Mouse (Mus musculus): ENCODE measurements around the gene Gm5737.
A peak's percentile ranks its signal among the peaks of the same experiment; 100 is the strongest.

Gm5737 gene

GRCm38 (mm10) chr7:120811834-120812415 is at the start of gene Gm5737:
Gene Gm5737 (plus strand): TSS chr7:120812365.
- DNase-seq = no peak

GRCm38 (mm10) chr7:120767369-120767768 is 44.8 kb upstream of the Gm5737 start:
- no peak for DNase-seq

DNA sequence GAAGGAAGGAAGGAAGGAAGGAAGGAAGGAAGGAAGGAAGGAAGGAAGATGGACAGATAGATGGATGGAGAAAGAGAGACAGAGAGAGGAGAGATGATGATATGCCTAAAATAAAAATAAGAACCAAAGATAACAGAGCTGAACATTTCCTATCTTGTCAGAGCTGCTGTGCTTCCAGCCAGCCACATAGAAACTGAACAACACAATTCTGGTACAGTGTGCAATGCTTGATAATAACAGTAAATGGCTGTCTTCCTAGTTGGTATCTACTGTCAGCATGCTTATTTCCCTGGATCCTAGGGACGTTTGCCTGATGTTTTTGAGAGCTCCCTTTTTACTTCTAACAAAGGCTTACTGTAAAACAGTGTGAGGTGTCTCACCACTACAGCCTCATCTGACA is 40.8 kb upstream of the Gm5737 start:
- DNase-seq = no peak

DNA sequence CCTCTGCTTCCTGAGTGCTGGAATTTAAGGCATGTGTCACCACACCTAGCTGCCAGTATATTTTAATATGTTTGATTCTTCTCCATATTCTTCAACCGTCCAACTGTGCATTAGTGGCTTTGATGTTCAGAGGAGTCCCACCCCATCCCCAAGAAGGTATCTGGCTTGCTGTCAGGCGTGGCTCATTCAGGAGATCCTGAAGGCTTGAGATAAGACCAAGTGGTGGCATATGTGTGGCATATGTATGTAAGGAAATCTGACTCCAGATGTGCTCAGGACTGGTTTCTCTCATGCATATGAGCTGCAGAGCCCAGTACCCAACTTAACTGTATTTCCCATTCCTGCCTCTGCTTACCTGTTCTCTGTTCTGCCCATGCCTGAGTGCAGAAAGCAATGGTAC is 34.2 kb upstream of the Gm5737 start:
- no peak for DNase-seq

DNA sequence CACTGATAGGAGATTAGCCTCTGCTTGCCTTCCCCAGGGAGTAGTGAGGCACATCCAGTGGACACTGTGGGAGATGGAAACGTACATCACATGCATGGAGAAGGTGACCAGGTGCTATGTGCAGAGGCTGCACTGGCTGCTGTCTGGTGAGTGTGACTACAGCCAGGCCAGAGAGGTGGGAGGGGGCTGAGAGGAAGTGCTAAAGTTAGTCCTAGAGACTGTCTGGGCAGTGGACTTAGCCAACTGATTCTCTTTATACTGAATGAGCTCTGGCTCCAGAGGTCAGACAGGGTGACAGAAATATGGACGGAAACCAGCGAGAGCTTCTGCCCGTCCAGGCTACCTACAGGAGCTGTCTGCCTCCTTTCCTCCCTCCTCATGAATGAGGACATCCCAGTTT is 16.6 kb upstream of the Gm5737 start:
- DNase-seq = no peak

DNA sequence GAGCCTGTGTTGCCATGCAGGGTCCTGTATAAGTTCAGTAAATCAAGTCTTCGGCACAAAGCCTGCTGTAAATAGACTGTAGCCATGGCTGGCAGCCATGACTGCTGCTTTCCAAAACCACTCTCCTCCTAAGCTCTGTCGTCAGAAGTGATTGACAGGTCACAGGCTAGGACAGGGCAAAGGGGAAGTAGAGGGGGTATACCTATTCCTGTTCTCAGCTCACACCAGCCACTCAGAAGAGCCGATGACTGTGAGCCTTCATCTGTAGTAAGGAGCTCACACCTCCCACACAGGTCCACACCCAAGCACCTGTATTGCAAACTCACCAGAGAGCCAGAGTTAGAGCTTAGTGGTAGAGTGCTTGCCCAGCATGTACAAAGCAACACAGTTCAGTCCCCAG is 15.8 kb upstream of the Gm5737 start:
- no peak for DNase-seq

- no peak for DNase-seq
These were observed 8.9 kb upstream of the Gm5737 start for GRCm38 (mm10) chr7:120803268-120803667.

DNA sequence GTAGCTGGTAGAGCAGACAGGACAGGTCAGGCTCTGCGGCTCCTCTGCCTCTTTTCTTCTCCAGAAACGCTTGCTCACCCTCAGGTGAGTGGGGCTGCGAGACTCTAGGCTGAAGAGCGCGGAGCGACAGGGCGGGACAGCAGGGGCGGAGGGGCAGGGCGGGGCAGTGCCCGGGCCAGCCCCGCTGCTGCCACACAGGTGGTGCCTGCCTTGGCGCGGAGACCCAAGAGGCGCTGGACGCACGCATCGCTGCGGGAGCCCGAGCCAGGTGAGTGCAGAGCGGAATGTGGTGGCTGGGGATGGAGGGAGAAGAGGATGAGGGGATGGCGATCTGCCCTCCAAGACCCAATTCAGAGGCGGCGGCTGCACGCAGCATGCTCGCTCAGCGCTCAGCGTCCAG is 2.5 kb upstream of the Gm5737 start:
- no peak for DNase-seq

DNA sequence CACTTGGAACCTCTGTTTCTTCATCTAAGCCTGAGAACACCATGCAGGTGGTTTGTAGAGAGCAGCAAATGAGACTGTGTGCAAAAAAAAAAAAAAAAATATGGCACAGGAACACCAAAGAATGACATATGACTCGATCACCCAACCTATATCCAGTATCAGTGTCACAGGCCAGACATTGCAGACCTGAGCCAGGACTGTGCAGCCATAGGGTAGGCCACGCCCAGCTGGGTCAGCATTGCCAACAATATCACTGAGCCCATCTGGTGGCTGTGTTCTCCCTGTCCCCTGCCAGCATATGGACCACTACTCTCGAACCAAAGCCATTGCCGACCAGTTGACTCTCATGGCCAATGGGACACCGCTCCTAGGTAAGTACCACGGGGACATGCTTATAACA is 5.4 kb downstream of the Gm5737 start:
- no peak for DNase-seq

- DNase-seq = no peak
These were observed 7.2 kb downstream of the Gm5737 start for GRCm38 (mm10) chr7:120819386-120819785.

- peak in 1 of 2 experiments; percentile 53 for DNase-seq
These were observed 11.1 kb downstream of the Gm5737 start for GRCm38 (mm10) chr7:120823248-120823647.

- no peak for DNase-seq
These were observed 12.9 kb downstream of the Gm5737 start for GRCm38 (mm10) chr7:120825097-120825496.

DNA sequence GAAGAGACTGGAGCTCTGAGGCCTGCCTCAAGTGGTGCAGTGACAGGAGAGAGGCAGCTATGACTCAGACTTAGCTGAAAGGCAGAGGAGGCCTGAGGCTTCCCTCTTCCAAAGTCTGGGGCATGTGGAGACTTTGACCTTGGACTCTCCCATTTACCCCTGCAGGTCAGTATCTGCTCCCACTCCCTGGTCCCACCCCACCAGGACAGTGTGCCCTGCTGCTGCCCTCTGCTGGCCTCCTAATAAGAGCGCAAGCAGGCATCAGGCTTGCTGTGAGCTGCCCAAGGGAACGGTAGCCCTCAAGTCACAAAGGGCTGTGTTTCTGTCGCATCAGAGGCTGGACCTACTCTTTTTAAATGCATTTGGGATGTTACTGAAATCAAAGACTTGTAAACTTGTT is 14.2 kb downstream of the Gm5737 start:
- DNase-seq = peak in 1 of 2 experiments; percentile 46

- peak; percentile 57 to 82 for DNase-seq
These were observed 18.5 kb downstream of the Gm5737 start for GRCm38 (mm10) chr7:120830431-120831381.

DNA sequence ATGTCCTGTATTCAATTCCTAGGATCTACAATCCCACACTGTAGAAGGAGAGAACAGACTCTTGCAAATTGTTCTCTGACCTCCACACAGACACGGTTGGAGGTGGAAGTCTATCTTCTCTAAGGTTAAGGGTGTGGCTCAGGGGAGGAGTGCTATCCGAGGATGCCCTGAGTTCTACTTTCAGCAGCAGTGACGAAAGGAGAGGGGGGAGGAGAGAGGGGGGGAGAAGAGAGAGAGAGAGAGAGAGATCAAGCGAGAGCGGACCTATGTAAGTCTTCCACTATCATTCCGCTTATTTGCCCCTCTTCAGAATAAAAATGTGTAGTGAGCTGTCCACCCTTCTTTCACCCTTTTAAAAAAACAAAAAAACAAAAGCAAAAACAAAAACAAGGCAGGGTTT is 22.3 kb downstream of the Gm5737 start:
- DNase-seq = no peak

DNA sequence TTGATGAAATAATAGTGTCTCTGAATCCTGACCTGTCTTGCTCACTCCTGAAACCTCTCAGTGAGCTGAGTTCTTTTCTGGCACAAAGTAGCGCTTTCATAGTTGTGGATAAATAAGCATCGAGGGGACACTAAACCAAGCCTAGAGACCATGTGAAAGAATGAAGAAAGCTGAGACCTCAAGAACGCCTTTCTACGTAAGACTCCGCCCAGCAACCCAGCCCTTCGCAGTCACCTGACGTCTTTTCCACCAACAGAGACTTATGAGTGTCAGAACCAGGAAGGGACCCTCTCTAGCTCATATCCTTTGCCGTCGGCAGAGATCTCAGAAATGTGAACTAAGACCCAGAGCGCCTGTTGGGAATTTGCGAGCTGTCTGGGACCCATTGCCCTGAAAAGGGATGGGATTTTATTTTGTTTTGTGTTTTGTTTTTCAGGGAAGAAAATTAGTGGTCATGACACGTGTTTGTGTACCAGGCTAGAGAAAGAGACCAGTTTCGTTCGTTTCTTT is 22.8 kb downstream of the Gm5737 start:
- DNase-seq = peak; percentile 63 to 64

GRCm38 (mm10) chr7:120835449-120836359 is 23.5 kb downstream of the Gm5737 start:
- peak; percentile 88 to 94 for DNase-seq

GRCm38 (mm10) chr7:120836361-120836760 is 24.2 kb downstream of the Gm5737 start:
- DNase-seq = no peak

DNA sequence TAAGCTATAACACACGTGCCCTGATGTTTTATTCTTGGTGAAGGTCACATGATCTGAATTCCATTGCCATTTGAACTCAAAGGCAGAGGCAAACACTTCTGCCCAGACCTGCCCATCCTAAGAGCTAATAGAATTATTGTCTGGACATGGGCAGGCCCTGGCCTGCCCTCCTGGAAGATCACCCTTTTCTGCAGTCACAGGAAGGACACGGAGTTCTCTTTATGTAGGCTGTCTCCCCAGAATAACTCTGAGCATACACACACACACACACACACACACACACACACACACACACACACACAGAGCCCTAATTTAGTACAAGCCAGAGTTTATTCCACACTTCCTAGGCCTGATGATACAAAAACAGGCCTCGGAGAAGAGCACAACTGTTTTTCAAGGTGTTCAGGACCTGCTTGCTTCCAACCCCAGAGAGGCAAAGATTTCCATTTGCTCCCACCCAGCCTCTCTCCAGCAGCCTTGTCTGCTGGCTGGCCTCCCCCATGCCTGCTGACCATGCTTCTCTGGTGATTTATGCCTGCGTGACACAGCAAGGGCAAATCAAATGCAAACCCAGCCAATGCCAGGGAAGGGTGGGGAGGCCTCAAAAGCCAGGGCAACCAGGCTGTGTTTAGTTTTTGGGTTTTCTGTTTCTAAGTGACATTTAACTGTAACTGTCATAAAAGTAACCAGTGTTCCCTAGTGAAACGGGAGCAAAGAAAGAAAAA is 26.4 kb downstream of the Gm5737 start:
- no peak for DNase-seq

DNA sequence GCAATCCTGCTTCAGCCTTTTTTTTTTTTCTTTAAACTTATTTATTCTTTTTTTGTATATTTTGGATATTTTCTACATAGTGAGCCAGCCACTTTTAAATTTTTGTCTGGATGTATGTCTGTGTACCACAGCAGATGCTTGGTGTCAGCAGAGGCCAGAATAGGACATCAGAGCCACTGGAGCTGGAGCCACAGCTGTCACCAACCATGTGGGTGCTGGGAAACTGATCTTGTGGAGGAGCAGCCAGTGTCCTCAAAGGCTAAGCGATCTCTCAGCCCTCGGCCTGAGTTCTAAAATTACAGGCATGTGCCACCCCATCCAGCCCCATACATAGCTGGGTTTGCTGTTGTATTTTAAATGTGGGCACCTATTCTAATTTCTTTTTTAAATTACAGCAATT is 27.6 kb downstream of the Gm5737 start:
- no peak for DNase-seq

- peak; percentile 75 to 77 for DNase-seq
These were observed 30.3 kb downstream of the Gm5737 start, which contains the start of gene Eef2k for GRCm38 (mm10) chr7:120842345-120843036. Gene Eef2k (plus strand): TSS chr7:120842831.
